Mouse (Mus musculus): Measurements from ENCODE around the gene Trim34b. TPM values are rescaled to one million over a fixed set of nuclear protein-coding genes. Genes with fewer than 3 reads are reported as not detected.

Gene Trim34b
- polyA plus RNA-seq (2014; fragmentation: Illumina TruSeq; extraction: RNeasy Lipid Tissue Mini Kit (QIAGEN cat#74804); ENCODE audit: low read depth, low replicate concordance): 0.24 TPM

DNA sequence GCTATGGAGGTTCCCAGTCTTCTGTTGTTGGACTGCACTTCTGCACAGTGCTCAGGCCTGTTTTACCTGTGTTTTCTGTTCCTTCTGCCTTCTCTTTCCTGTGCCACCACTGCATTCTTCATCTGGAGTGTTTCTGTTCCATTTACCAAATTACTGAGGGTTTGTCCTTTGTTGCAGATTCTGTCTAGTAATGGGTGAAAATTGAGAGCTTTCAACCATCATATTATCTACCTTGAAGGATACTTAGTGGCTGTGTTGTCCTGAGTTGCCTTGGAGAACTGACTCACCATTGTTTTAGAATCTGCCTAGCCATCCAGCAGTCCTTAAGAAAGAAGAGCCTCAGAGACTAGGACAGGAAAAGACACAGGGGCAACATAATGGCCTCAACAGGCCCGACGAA is at the start of gene Trim34b:
Gene Trim34b, plus strand, starts transcription at position 301 of the 400 bp plus-strand sequence.

DNA sequence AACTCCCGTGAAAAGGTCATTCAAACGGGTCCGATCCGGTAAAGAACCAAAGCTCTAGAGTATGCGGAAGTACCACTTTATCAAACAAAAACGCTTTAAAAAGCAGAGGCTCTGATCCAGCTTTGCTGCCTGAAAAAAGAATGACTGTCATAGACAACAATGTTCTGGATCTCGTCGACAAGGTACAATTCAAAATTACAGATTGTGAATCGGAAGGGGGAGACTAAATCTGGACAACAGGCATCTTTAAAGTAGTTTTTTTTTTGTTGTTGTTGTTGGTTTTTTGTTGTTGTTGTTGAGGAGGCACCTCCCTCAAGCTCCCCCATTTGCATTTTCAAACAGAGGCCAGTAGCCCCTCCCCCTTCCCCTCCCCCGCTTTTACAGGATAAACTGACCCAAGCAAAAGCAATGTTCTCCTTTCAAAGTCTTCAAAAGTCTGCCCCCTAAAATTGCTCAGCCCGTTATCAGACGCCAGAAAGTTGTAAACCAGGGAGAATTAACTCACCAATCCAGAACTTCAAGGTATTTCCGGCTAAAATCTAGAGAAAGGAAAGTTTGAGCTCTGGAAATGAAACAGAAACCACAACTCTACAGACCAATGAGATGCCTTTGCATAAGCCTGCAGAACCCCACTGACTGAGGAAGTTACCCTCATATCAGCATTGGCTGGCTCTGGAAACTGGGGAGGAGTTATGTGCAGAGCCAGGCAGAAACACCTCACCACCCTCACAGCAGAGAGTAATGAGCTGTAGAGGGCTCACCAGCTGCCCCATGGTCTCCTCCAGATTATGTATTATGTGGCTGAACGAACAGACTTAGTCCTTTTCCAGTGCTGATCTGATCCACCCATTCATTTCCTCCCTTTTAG is 41.5 kb upstream of the Trim34b start, which contains the start of gene Trim5:
Gene Trim5, minus strand, starts transcription at position 519 of the 868 bp plus-strand sequence.

DNA sequence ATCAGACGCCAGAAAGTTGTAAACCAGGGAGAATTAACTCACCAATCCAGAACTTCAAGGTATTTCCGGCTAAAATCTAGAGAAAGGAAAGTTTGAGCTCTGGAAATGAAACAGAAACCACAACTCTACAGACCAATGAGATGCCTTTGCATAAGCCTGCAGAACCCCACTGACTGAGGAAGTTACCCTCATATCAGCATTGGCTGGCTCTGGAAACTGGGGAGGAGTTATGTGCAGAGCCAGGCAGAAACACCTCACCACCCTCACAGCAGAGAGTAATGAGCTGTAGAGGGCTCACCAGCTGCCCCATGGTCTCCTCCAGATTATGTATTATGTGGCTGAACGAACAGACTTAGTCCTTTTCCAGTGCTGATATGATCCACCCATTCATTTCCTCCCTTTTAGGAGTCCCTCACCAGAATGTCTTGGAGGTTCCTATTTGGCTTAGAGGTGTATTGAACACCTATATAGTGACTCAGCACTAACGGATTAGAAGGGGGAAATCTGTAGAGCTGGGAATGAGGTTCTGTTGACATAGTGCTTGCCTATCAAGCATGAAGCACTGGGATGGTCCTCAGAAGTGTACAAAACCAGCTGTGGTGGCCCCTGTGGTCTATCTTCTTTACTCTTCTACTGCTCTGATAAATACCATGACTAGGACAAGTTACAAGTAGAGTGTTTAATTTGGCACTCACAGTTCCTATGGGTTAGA is 13.7 kb upstream of the Trim34b start, which contains the start of gene Trim12a:
Gene Trim12a, minus strand, starts transcription at position 98 of the 712 bp plus-strand sequence.

DNA sequence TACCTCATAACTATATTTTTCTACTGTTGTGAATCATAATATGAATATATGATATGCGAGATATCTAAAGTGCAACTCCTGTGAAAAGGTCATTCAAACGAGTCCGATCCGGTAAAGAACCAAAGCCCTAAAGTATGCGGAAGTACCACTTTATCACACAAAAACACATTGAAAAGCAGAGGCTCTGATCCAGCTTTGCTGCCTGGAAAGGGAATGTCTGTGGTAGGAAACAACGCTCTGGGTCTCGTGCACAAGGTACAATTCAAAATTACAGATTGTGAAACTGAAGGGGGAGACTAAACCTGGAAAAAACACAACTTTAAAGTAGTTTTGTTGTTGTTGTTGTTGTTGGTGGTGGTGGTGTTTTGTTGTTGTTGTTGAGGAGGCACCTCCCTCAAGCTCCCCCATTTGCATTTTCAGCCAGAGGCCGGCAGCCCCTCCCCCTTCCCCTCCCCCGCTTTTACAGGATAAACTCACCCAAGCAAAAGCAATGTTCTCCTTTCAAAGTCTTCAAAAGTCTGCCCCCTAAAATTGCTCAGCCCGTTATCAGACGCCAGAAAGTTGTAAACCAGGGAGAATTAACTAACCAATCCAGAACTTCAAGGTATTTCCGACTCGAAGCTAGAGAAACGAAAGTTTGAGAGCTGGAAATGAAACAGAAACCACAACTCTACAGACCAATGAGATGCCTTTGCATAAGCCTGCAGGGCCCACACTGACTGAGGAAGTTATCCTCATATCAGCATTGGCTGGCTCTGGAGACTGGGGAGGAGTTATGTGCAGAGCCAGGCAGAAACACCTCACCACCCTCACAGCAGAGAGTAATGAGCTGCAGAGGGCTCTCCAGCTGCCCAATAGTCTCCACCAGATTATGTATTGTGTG is 23.7 kb downstream of the Trim34b start, which contains the start of gene Trim12c:
Gene Trim12c, minus strand, starts transcription at position 646 of the 883 bp plus-strand sequence.

DNA sequence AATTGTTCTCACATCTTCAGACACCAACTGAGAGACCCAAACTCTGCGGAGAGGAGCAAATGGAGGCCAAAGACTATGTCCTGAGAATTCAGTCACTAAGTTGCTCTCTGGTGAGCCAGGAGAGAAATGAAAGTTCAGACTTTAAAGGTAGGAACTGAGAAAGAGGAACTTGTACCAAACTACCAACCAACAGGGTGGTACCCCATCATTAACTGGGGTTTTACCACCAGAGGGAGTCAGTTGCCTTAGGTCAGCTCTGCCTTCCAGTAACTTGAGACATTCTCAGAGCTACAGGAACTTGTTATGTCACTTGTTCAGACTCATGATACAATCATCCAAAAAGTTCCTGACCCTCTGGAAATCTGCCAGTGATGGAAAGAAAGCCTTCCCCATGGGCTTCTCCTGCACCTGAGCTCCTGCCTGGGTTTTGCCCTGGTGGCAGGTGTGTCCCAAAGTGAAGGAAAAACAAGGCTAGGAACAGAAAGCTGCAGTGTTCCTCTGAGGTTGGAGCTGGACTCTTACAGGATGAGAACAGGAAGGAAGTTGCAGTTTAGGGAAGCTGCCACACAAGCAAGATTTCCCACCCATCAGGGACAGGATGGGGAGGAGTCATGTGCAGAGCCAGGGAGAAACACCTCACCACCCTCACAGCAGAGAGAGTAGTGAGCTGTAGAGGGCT is 40.6 kb downstream of the Trim34b start, which contains the start of gene Trim30b:
Gene Trim30b, minus strand, starts transcription at position 149 of the 679 bp plus-strand sequence.

Other genes with a start within 250 kb of the Trim34b start
- gene Olfr645, start 244.0 kb upstream of the Trim34b start, polyA plus RNA-seq (2014; fragmentation: Illumina TruSeq; extraction: RNeasy Lipid Tissue Mini Kit (QIAGEN cat#74804); ENCODE audit: low read depth, low replicate concordance): 0.07 TPM
- not detected for gene Olfr646, start 224.6 kb upstream of the Trim34b start, polyA plus RNA-seq (2014; fragmentation: Illumina TruSeq; extraction: RNeasy Lipid Tissue Mini Kit (QIAGEN cat#74804); ENCODE audit: low read depth, low replicate concordance)
- gene Ubqln5, start 199.6 kb upstream of the Trim34b start, polyA plus RNA-seq (2014; fragmentation: Illumina TruSeq; extraction: RNeasy Lipid Tissue Mini Kit (QIAGEN cat#74804); ENCODE audit: low read depth, low replicate concordance): 11.9 TPM
- 0.60 TPM for gene Olfr643, start 192.1 kb upstream of the Trim34b start, polyA plus RNA-seq (2014; fragmentation: Illumina TruSeq; extraction: RNeasy Lipid Tissue Mini Kit (QIAGEN cat#74804); ENCODE audit: low read depth, low replicate concordance)
- 409 TPM for gene Ubqln3, start 186.2 kb upstream of the Trim34b start, polyA plus RNA-seq (2014; fragmentation: Illumina TruSeq; extraction: RNeasy Lipid Tissue Mini Kit (QIAGEN cat#74804); ENCODE audit: low read depth, low replicate concordance)
- gene Ubqlnl, start 178.9 kb upstream of the Trim34b start, polyA plus RNA-seq (2014; fragmentation: Illumina TruSeq; extraction: RNeasy Lipid Tissue Mini Kit (QIAGEN cat#74804); ENCODE audit: low read depth, low replicate concordance): 353 TPM
- gene Olfm5, start 164.6 kb upstream of the Trim34b start, polyA plus RNA-seq (2014; fragmentation: Illumina TruSeq; extraction: RNeasy Lipid Tissue Mini Kit (QIAGEN cat#74804); ENCODE audit: low read depth, low replicate concordance): not detected
- 0.17 TPM for gene Olfr648, start 146.1 kb upstream of the Trim34b start, polyA plus RNA-seq (2014; fragmentation: Illumina TruSeq; extraction: RNeasy Lipid Tissue Mini Kit (QIAGEN cat#74804); ENCODE audit: low read depth, low replicate concordance)
- gene Olfr649, start 133.5 kb upstream of the Trim34b start, polyA plus RNA-seq (2014; fragmentation: Illumina TruSeq; extraction: RNeasy Lipid Tissue Mini Kit (QIAGEN cat#74804); ENCODE audit: low read depth, low replicate concordance): not detected
- gene Trim6, start 110.7 kb upstream of the Trim34b start, polyA plus RNA-seq (2014; fragmentation: Illumina TruSeq; extraction: RNeasy Lipid Tissue Mini Kit (QIAGEN cat#74804); ENCODE audit: low read depth, low replicate concordance): 4.9 TPM
- gene Trim34a, start 85.0 kb upstream of the Trim34b start, polyA plus RNA-seq (2014; fragmentation: Illumina TruSeq; extraction: RNeasy Lipid Tissue Mini Kit (QIAGEN cat#74804); ENCODE audit: low read depth, low replicate concordance): 2.3 TPM
- gene Trim5, start 41.4 kb upstream of the Trim34b start, polyA plus RNA-seq (2014; fragmentation: Illumina TruSeq; extraction: RNeasy Lipid Tissue Mini Kit (QIAGEN cat#74804); ENCODE audit: low read depth, low replicate concordance): 0.57 TPM
- 5.9 TPM for gene Trim12a, start 14.0 kb upstream of the Trim34b start, polyA plus RNA-seq (2014; fragmentation: Illumina TruSeq; extraction: RNeasy Lipid Tissue Mini Kit (QIAGEN cat#74804); ENCODE audit: low read depth, low replicate concordance)
- gene Trim12c, start 23.9 kb downstream of the Trim34b start, polyA plus RNA-seq (2014; fragmentation: Illumina TruSeq; extraction: RNeasy Lipid Tissue Mini Kit (QIAGEN cat#74804); ENCODE audit: low read depth, low replicate concordance): 3.5 TPM
- 0.29 TPM for gene Trim30b, start 40.4 kb downstream of the Trim34b start, polyA plus RNA-seq (2014; fragmentation: Illumina TruSeq; extraction: RNeasy Lipid Tissue Mini Kit (QIAGEN cat#74804); ENCODE audit: low read depth, low replicate concordance)
- not detected for gene Trim30c, start 71.4 kb downstream of the Trim34b start, polyA plus RNA-seq (2014; fragmentation: Illumina TruSeq; extraction: RNeasy Lipid Tissue Mini Kit (QIAGEN cat#74804); ENCODE audit: low read depth, low replicate concordance)
- 2.4 TPM for gene Trim30a, start 135.7 kb downstream of the Trim34b start, polyA plus RNA-seq (2014; fragmentation: Illumina TruSeq; extraction: RNeasy Lipid Tissue Mini Kit (QIAGEN cat#74804); ENCODE audit: low read depth, low replicate concordance)
- 4.0 TPM for gene Trim30d, start 178.4 kb downstream of the Trim34b start, polyA plus RNA-seq (2014; fragmentation: Illumina TruSeq; extraction: RNeasy Lipid Tissue Mini Kit (QIAGEN cat#74804); ENCODE audit: low read depth, low replicate concordance)
- gene Olfr651, start 220.7 kb downstream of the Trim34b start, polyA plus RNA-seq (2014; fragmentation: Illumina TruSeq; extraction: RNeasy Lipid Tissue Mini Kit (QIAGEN cat#74804); ENCODE audit: low read depth, low replicate concordance): not detected
- 0.20 TPM for gene Olfr652, start 231.4 kb downstream of the Trim34b start, polyA plus RNA-seq (2014; fragmentation: Illumina TruSeq; extraction: RNeasy Lipid Tissue Mini Kit (QIAGEN cat#74804); ENCODE audit: low read depth, low replicate concordance)
- 0.15 TPM for gene Olfr653, start 247.8 kb downstream of the Trim34b start, polyA plus RNA-seq (2014; fragmentation: Illumina TruSeq; extraction: RNeasy Lipid Tissue Mini Kit (QIAGEN cat#74804); ENCODE audit: low read depth, low replicate concordance)